Mouse (Mus musculus): Measurements from ENCODE around the gene Fam72a. TPM values are rescaled to one million over a fixed set of nuclear protein-coding genes. Genes with fewer than 3 reads are reported as not detected.

Fam72a gene
- 0.22 and 0.28 TPM in 2 replicates for polyA plus RNA-seq (2012; rRNA removed)

DNA sequence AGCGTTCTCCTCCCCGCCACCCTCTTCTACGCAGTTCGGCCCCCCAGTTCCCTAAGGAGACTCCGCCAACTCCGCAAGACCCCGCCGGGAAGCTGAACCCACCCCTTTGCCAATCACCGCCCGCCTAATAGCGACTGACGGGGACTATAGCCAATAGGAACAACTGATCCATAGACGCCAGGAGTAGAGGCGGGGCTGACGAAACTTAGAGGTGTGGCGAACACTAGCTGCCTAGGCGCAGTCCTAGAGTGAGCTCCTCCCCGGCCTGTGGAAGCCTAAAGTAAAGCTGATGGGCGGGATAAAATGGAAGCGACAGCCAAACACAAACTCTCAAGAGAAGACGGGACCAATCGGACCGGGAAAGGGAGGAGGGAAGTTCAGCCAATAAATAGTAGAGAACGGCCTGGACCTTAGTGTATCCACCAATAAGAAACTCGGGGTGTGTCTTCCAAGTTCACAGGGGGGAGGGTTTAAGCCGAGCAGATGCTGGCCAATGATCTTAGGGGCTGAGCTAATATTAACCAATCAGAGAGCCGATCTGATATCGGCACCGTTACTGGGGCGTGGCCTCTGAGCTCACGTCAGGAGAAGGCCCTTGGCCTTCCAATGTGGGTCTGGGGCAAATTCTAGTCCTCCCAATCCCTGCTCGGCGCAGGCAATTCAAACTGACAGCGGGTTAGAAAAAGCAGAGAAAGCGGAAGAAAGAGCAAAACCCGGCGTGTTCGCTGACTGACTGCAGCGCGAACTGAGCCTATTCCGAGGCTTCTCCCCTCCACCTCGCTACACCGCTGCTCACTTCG lies at the start of gene Fam72a, which contains the start of gene Srgap2:
Gene Fam72a (plus strand): TSS at position 623 of the 800 bp plus-strand sequence.
Gene Srgap2 (minus strand): TSS at position 72 of the 800 bp plus-strand sequence.

Other genes with a start within 250 kb of the Fam72a start
- gene Ikbke, start 248.3 kb upstream of the Fam72a start, polyA plus RNA-seq (2012; rRNA removed), result 12.6 and 21.3 TPM in 2 replicates
- gene Srgap2, start 551 bp upstream of the Fam72a start, polyA plus RNA-seq (2012; rRNA removed), result 17.7 and 18.8 TPM in 2 replicates
- not detected in 2 replicates for gene Avpr1b, start 71.3 kb downstream of the Fam72a start, polyA plus RNA-seq (2012; rRNA removed)
- gene Ctse, start 110.4 kb downstream of the Fam72a start, polyA plus RNA-seq (2012; rRNA removed), result 0.42 and 1.7 TPM in 2 replicates
- 7.5 and 8.2 TPM in 2 replicates for gene Rab7b, start 160.8 kb downstream of the Fam72a start, polyA plus RNA-seq (2012; rRNA removed)
- 0.63 and 0.74 TPM in 2 replicates for gene Slc26a9, start 216.1 kb downstream of the Fam72a start, polyA plus RNA-seq (2012; rRNA removed)